Mouse (Mus musculus): Measurements from ENCODE around the gene Zfp511. TPM values are rescaled to one million over a fixed set of nuclear protein-coding genes. Genes with fewer than 3 reads are reported as not detected.

Gene Zfp511
- 37.7 and 38.7 TPM in 2 replicates for polyA plus RNA-seq (2012; ENCODE audit: insufficient read depth, insufficient read length, missing spikeins)

DNA sequence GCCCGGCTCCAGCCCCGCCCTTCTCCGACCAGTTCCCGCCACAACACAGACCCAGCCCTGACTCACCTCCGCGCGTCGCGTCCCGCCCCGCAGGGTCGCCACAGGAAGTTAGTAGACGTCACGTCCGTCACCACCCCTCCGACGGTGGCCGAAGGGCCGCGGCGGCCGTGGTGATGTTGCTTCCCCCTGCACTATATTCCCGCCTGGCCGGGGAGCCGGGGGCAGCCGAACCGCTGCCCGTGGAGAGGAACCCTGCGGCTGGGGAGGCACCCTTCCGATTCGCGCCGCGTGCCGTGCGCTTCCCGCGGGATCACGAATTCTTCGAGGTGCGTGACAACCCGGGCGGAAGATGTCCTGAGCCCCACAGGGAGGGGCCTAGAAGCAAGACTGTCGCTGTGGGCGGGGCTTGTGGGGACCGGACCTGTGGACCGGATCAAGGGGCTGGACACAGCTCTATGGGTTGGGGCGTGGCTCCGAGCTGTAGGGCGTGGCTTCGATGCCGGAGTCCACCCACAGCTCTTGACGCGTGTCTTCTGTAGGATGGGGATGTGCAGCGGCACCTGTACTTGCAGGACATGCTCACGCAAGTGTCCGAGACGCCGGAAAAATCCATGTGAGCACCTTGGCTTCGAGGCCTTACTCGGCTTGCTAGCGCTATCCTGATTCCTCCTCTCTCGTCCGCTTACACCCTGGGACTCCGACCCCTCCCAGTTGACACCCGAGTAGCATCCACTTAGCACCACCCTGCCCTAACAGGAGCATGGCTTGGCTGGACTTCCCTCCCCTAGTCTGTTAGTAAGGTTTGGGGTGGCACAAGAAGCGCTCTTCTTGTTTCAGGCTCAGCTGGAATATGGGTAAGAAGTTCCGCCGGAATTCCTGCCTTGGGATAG, at the start of gene Zfp511, which contains the start of gene Tubgcp2:
TSS of gene Zfp511 (plus strand) at position 111 of the 890 bp plus-strand sequence.
TSS of gene Tubgcp2 (minus strand) at position 389 of the 890 bp plus-strand sequence.
- TF ChIP-seq POLR2A (IDR thresholded peaks at IDR 0.05; ENCODE audit: borderline replicate concordance, low read depth, low read length) (no peak), CTCF (IDR thresholded peaks at IDR 0.05; ENCODE audit: low read depth, low read length) (no peak)
- Histone ChIP-seq H3K27ac (ENCODE audit: insufficient read depth, low read depth, low read length) (peak within 1 kb of the TSS; percentile 76), H3K4me3 (ENCODE audit: insufficient read depth, low read length) (peak within 1 kb of the TSS; percentile 88), H3K4me1 (ENCODE audit: control insufficient read depth, insufficient read depth, low read length) (peaks cover 11% of the 10 kb centered on the region)

DNA sequence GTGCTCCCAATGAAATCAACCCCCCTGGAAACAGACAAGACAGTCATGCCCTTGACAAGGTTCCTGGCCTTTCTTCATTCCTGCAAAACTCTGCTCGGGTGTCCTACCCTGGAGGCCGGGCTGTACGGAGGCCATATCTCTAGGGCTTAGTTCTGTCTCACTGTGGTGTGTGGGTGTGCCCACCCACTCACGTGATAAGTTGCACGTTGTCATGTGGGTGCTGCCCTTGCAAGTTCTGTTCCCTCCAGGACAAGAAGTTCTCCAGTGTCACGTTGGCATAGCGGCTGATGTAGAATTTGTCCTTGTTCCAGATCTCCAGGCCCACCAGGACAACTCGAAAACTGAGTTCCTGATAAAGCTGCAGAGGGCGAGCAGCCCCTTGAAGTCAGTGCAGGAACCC, 47.9 kb upstream of the Zfp511 start:
- H3K4me3 ChIP-seq (ENCODE audit: insufficient read depth, low read length) = no peak overlapping the region
- peaks cover 55% of the 10 kb centered on the region for H3K4me1 ChIP-seq (ENCODE audit: control insufficient read depth, insufficient read depth, low read length)

DNA sequence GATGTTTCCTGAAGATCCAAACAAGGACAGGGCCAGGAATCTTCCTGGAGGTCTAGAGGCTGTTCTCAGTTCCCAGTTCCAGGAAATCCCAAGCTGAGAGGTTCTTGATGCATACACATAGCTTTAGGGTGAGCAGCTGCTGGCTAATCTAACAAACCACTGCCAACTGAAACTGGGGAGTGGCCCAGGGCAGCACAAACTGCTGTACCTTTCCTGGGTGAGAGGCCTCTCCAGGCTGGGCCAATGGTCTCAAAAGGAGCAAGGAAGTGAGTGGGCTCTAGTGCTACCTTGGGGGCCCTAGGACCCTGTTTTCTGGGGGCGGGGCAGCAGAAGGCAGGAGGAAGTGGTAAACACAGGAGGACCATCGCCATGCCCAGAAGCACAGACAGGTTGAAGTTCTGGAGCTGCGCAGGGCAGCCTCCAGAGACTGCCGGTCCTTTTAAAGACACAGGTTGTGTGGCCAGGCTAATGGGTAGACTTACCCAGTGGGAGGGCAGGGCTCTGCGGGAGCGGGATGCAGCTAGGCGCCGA, 45.3 kb upstream of the Zfp511 start:
- Histone ChIP-seq H3K4me3 (ENCODE audit: insufficient read depth, low read length) (peak overlapping the region; percentile 50), H3K4me1 (ENCODE audit: control insufficient read depth, insufficient read depth, low read length) (peaks cover 42% of the 10 kb centered on the region), H3K27ac (ENCODE audit: insufficient read depth, low read depth, low read length) (peak overlapping the region; percentile 17; the same call in 1 of the 2 replicates)
- TF ChIP-seq POLR2A (IDR thresholded peaks at IDR 0.05; ENCODE audit: borderline replicate concordance, low read depth, low read length) (no peak), CTCF (IDR thresholded peaks at IDR 0.05; ENCODE audit: low read depth, low read length) (no peak)

More for the DNA sequence above, 47.9 kb upstream of the Zfp511 start:
- no peak overlapping the region for H3K27ac ChIP-seq (ENCODE audit: insufficient read depth, low read depth, low read length)
- TF ChIP-seq CTCF (IDR thresholded peaks at IDR 0.05; ENCODE audit: low read depth, low read length) (no peak), POLR2A (IDR thresholded peaks at IDR 0.05; ENCODE audit: borderline replicate concordance, low read depth, low read length) (no peak)

DNA sequence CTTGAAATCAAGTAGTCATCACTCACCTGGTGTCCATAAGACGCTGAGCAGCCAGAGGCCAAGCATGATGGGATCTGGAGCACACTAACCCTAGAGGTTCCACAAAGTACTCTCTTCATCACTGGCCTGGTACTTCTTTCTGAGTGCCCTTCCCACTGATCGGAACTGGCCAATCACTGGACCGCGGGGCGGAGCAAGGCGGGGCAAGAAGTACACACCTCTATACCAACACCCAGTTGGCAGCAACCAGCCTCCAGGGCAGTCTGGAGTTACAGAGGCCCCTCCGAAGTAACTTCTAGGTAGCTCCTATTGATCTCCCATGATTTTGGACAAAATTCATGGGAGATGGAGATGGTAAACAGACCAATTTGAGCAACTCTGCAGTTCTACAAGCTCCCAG, 43.8 kb upstream of the Zfp511 start, which contains the start of gene Adam8:
TSS of gene Adam8 (minus strand) at position 157 of the 400 bp plus-strand sequence.
- no peak for TF ChIP-seq POLR2A (IDR thresholded peaks at IDR 0.05; ENCODE audit: borderline replicate concordance, low read depth, low read length)
- no peak for TF ChIP-seq CTCF (IDR thresholded peaks at IDR 0.05; ENCODE audit: low read depth, low read length)
- Histone ChIP-seq H3K4me3 (ENCODE audit: insufficient read depth, low read length) (peak within 1 kb of the TSS; percentile 50), H3K27ac (ENCODE audit: insufficient read depth, low read depth, low read length) (peak within 1 kb of the TSS; percentile 41), H3K4me1 (ENCODE audit: control insufficient read depth, insufficient read depth, low read length) (peaks cover 37% of the 10 kb centered on the region)

DNA sequence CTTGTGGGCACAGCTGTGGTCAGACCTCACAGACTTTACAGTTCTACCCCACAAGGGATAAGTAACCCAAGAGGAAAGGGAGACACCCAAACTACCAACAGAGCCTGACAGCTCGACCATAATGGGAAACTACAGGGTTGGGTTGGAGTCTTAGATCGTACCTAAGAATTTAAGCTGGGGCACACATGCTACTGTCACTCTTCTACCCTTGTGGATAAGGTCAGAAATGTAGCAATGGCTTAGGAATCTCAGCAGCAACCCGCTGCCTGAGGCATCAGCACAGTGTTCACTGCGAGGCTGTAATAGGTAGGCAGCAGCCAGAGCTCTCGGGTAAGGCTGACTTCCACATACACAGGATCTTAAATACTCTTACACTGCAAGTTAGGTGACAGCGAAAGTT, 42.7 kb upstream of the Zfp511 start:
- no peak for TF ChIP-seq CTCF (IDR thresholded peaks at IDR 0.05; ENCODE audit: low read depth, low read length)
- TF ChIP-seq POLR2A (IDR thresholded peaks at IDR 0.05; ENCODE audit: borderline replicate concordance, low read depth, low read length) = no peak
- no peak overlapping the region for H3K27ac ChIP-seq (ENCODE audit: insufficient read depth, low read depth, low read length)
- H3K4me1 ChIP-seq (ENCODE audit: control insufficient read depth, insufficient read depth, low read length) = peaks cover 36% of the 10 kb centered on the region
- no peak overlapping the region for H3K4me3 ChIP-seq (ENCODE audit: insufficient read depth, low read length)

GRCm38 (mm10) chr7:139994202-139994601, 42.0 kb upstream of the Zfp511 start:
- Histone ChIP-seq H3K27ac (ENCODE audit: insufficient read depth, low read depth, low read length) (no peak overlapping the region), H3K4me3 (ENCODE audit: insufficient read depth, low read length) (no peak overlapping the region), H3K4me1 (ENCODE audit: control insufficient read depth, insufficient read depth, low read length) (peaks cover 32% of the 10 kb centered on the region)
- TF ChIP-seq POLR2A (IDR thresholded peaks at IDR 0.05; ENCODE audit: borderline replicate concordance, low read depth, low read length) = no peak
- TF ChIP-seq CTCF (IDR thresholded peaks at IDR 0.05; ENCODE audit: low read depth, low read length) = no peak

- H3K27ac ChIP-seq (ENCODE audit: insufficient read depth, low read depth, low read length) = no peak overlapping the region
- peaks cover 32% of the 10 kb centered on the region for H3K4me1 ChIP-seq (ENCODE audit: control insufficient read depth, insufficient read depth, low read length)
- no peak for TF ChIP-seq POLR2A (IDR thresholded peaks at IDR 0.05; ENCODE audit: borderline replicate concordance, low read depth, low read length)
- no peak for TF ChIP-seq CTCF (IDR thresholded peaks at IDR 0.05; ENCODE audit: low read depth, low read length)
- no peak overlapping the region for H3K4me3 ChIP-seq (ENCODE audit: insufficient read depth, low read length)
Measured at GRCm38 (mm10) chr7:139994676-139995075, 41.5 kb upstream of the Zfp511 start.

DNA sequence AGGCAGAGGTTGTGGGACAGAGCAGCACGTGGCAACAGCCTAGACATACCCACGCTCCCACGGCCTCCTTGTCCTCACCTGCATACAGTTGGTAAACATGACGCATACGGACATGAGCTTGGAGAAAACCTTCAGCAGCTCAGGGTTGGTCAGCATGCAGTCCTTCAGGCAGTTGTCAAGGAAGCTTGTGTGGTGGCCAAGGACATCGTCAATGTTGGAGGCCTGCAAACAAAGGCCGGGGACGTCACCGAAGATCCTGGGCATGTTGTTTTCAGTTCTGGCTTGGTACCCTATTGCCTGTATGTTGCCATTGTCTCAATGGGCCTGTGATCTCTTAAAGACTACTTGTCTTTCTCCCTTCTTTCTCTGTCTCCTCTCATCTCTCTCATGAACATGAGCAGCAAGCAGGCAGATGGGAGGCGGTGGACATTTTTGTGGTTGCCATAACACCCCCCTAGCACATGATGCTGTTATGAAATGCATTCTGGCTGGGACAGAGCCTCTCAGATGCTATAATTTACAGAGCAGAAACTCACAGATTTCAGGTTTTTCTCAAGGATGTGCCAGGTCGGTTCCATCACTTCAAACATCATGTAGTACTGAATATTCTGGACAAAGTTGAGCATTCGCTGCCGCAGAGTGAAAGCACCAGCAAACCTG, 37.4 kb upstream of the Zfp511 start:
- no peak for TF ChIP-seq CTCF (IDR thresholded peaks at IDR 0.05; ENCODE audit: low read depth, low read length)
- no peak for TF ChIP-seq POLR2A (IDR thresholded peaks at IDR 0.05; ENCODE audit: borderline replicate concordance, low read depth, low read length)
- Histone ChIP-seq H3K4me3 (ENCODE audit: insufficient read depth, low read length) (no peak overlapping the region), H3K4me1 (ENCODE audit: control insufficient read depth, insufficient read depth, low read length) (peaks cover 5% of the 10 kb centered on the region), H3K27ac (ENCODE audit: insufficient read depth, low read depth, low read length) (no peak overlapping the region)

GRCm38 (mm10) chr7:140001086-140001740, 35.0 kb upstream of the Zfp511 start:
- Histone ChIP-seq H3K27ac (ENCODE audit: insufficient read depth, low read depth, low read length) (no peak overlapping the region), H3K4me3 (ENCODE audit: insufficient read depth, low read length) (no peak overlapping the region), H3K4me1 (ENCODE audit: control insufficient read depth, insufficient read depth, low read length) (no peaks in the 10 kb centered on the region)
- TF ChIP-seq CTCF (IDR thresholded peaks at IDR 0.05; ENCODE audit: low read depth, low read length) = no peak
- no peak for TF ChIP-seq POLR2A (IDR thresholded peaks at IDR 0.05; ENCODE audit: borderline replicate concordance, low read depth, low read length)

All from bone marrow macrophage, adult 2 months (primary cell).